Mouse (Mus musculus): ENCODE results near the gene Slc11a1. TPM values are rescaled to one million over a fixed set of nuclear protein-coding genes. Genes with fewer than 3 reads are reported as not detected.
A peak's percentile ranks its signal among the peaks of the same experiment; 100 is the strongest.
"Not testable (repeated sequence)": the region's sequence is repeated elsewhere in the genome, so short reads cannot be mapped to it uniquely, and the experiment has no call there.

Slc11a1 gene
- polyA plus RNA-seq, 1 experiment from 2014 or later = 1.9 TPM

GRCm38 (mm10) chr1:74339917-74340316 lies 35.1 kb upstream of the Slc11a1 start:
- Histone ChIP-seq H3K36me3 (no peaks in the 10 kb centered on the region), H3K4me2 (replicated peaks) (no peak overlapping the region), H3K9ac (replicated peaks) (no peak overlapping the region), H3K27ac (replicated peaks) (no peak overlapping the region), H3K9me3 (no peaks in the 10 kb centered on the region), H3K27me3 (no peaks in the 10 kb centered on the region), H3K4me3 (no peak overlapping the region), H3K4me1 (peaks cover 10% of the 10 kb centered on the region; the same call in 1 of the 2 replicates)
- WGBS = 92% methylated on average over 9 of the region's 9 CpGs
- no peak for ATAC-seq (replicated peaks)

- WGBS = 68% methylated on average over 6 of the region's 6 CpGs
- Histone ChIP-seq H3K27me3 (no peaks in the 10 kb centered on the region), H3K36me3 (no peaks in the 10 kb centered on the region), H3K27ac (replicated peaks) (no peak overlapping the region), H3K4me2 (replicated peaks) (no peak overlapping the region), H3K4me3 (no peak overlapping the region), H3K9ac (replicated peaks) (no peak overlapping the region), H3K9me3 (no peaks in the 10 kb centered on the region), H3K4me1 (peaks cover 13% of the 10 kb centered on the region; the same call in 1 of the 2 replicates)
- peak; percentile 44 for ATAC-seq (replicated peaks)
Measured at GRCm38 (mm10) chr1:74340361-74340764, 34.6 kb upstream of the Slc11a1 start.

GRCm38 (mm10) chr1:74340992-74341391 lies 34.0 kb upstream of the Slc11a1 start:
- not testable (repeated sequence) for H3K36me3 ChIP-seq, H3K9me3 ChIP-seq

GRCm38 (mm10) chr1:74341898-74342297 lies 33.1 kb upstream of the Slc11a1 start:
- Histone ChIP-seq H3K27ac (replicated peaks) (no peak overlapping the region), H3K9ac (replicated peaks) (no peak overlapping the region), H3K36me3 (no peaks in the 10 kb centered on the region), H3K9me3 (no peaks in the 10 kb centered on the region), H3K4me3 (no peak overlapping the region), H3K27me3 (no peaks in the 10 kb centered on the region), H3K4me1 (peaks cover 13% of the 10 kb centered on the region; the same call in 1 of the 2 replicates), H3K4me2 (replicated peaks) (no peak overlapping the region)
- no peak for ATAC-seq (replicated peaks)
- WGBS = 82% methylated on average over 7 of the region's 7 CpGs

More at GRCm38 (mm10) chr1:74340992-74341391, 34.0 kb upstream of the Slc11a1 start:
- H3K4me2 ChIP-seq (replicated peaks); H3K27ac ChIP-seq (replicated peaks); H3K4me3 ChIP-seq; ATAC-seq (replicated peaks); H3K9ac ChIP-seq (replicated peaks); H3K27me3 ChIP-seq: not testable (repeated sequence)
- H3K4me1 ChIP-seq = peaks cover 13% of the 10 kb centered on the region; the same call in 1 of the 2 replicates
- 90% methylated on average over 4 of the region's 4 CpGs for WGBS

- no peaks in the 10 kb centered on the region for H3K27me3 ChIP-seq
- H3K4me1 ChIP-seq = peaks cover 12% of the 10 kb centered on the region; the same call in 1 of the 2 replicates
- no peak for ATAC-seq (replicated peaks)
- no peak overlapping the region for H3K4me2 ChIP-seq (replicated peaks)
- WGBS = 100% methylated on average over 1 of the region's 1 CpGs
- H3K4me3 ChIP-seq = no peak overlapping the region
- no peaks in the 10 kb centered on the region for H3K36me3 ChIP-seq
- H3K9ac ChIP-seq (replicated peaks) = no peak overlapping the region
- H3K27ac ChIP-seq (replicated peaks) = no peak overlapping the region
- no peaks in the 10 kb centered on the region for H3K9me3 ChIP-seq
Measured at GRCm38 (mm10) chr1:74342308-74342707, 32.7 kb upstream of the Slc11a1 start.

GRCm38 (mm10) chr1:74343161-74343560 lies 31.8 kb upstream of the Slc11a1 start:
- H3K4me3 ChIP-seq = no peak overlapping the region
- WGBS = 44% methylated on average over 5 of the region's 5 CpGs
- no peaks in the 10 kb centered on the region for H3K27me3 ChIP-seq
- H3K9me3 ChIP-seq = no peaks in the 10 kb centered on the region
- H3K27ac ChIP-seq (replicated peaks) = no peak overlapping the region
- no peak overlapping the region for H3K9ac ChIP-seq (replicated peaks)
- H3K36me3 ChIP-seq = no peaks in the 10 kb centered on the region; the same call in 1 of the 2 replicates
- ATAC-seq (replicated peaks) = no peak
- no peak overlapping the region for H3K4me2 ChIP-seq (replicated peaks)
- peaks cover 10% of the 10 kb centered on the region; the same call in 1 of the 2 replicates for H3K4me1 ChIP-seq

GRCm38 (mm10) chr1:74344163-74344916 lies 30.7 kb upstream of the Slc11a1 start:
- H3K4me3 ChIP-seq = no peak overlapping the region
- peaks cover 4% of the 10 kb centered on the region; the same call in 1 of the 2 replicates for H3K36me3 ChIP-seq
- no peak for ATAC-seq (replicated peaks)
- no peak overlapping the region for H3K9ac ChIP-seq (replicated peaks)
- H3K27ac ChIP-seq (replicated peaks) = no peak overlapping the region
- peaks cover 10% of the 10 kb centered on the region; the same call in 1 of the 2 replicates for H3K4me1 ChIP-seq
- WGBS = 69% methylated on average over 11 of the region's 11 CpGs
- H3K9me3 ChIP-seq = no peaks in the 10 kb centered on the region
- no peak overlapping the region for H3K4me2 ChIP-seq (replicated peaks)
- no peaks in the 10 kb centered on the region for H3K27me3 ChIP-seq

- no peak overlapping the region for H3K4me3 ChIP-seq
- no peak overlapping the region for H3K27ac ChIP-seq (replicated peaks)
- WGBS = 87% methylated on average over 13 of the region's 13 CpGs
- no peaks in the 10 kb centered on the region for H3K27me3 ChIP-seq
- no peak overlapping the region for H3K4me2 ChIP-seq (replicated peaks)
- H3K9ac ChIP-seq (replicated peaks) = no peak overlapping the region
- peaks cover 23% of the 10 kb centered on the region for H3K36me3 ChIP-seq
- no peaks in the 10 kb centered on the region for H3K9me3 ChIP-seq
- no peaks in the 10 kb centered on the region for H3K4me1 ChIP-seq
- no peak for ATAC-seq (replicated peaks)
Measured at GRCm38 (mm10) chr1:74351185-74351769, 23.7 kb upstream of the Slc11a1 start.

- 93% methylated on average over 5 of the region's 5 CpGs for WGBS
- H3K36me3 ChIP-seq = peaks cover 23% of the 10 kb centered on the region
- no peak for ATAC-seq (replicated peaks)
Measured at GRCm38 (mm10) chr1:74352532-74353096, 22.4 kb upstream of the Slc11a1 start.

GRCm38 (mm10) chr1:74353453-74354229 lies 21.4 kb upstream of the Slc11a1 start:
- H3K9me3 ChIP-seq = no peaks in the 10 kb centered on the region
- 92% methylated on average over 9 of the region's 9 CpGs for WGBS
- no peak overlapping the region for H3K27ac ChIP-seq (replicated peaks)
- no peaks in the 10 kb centered on the region for H3K4me1 ChIP-seq
- H3K27me3 ChIP-seq = no peaks in the 10 kb centered on the region
- no peak overlapping the region for H3K4me2 ChIP-seq (replicated peaks)
- H3K36me3 ChIP-seq = peaks cover 23% of the 10 kb centered on the region
- no peak for ATAC-seq (replicated peaks)
- no peak overlapping the region for H3K9ac ChIP-seq (replicated peaks)
- no peak overlapping the region for H3K4me3 ChIP-seq

More at GRCm38 (mm10) chr1:74352532-74353096, 22.4 kb upstream of the Slc11a1 start:
- no peak overlapping the region for H3K27ac ChIP-seq (replicated peaks)
- H3K4me1 ChIP-seq = no peaks in the 10 kb centered on the region
- H3K9ac ChIP-seq (replicated peaks) = no peak overlapping the region
- H3K27me3 ChIP-seq = no peaks in the 10 kb centered on the region
- no peak overlapping the region for H3K4me3 ChIP-seq
- no peaks in the 10 kb centered on the region for H3K9me3 ChIP-seq
- H3K4me2 ChIP-seq (replicated peaks) = no peak overlapping the region

GRCm38 (mm10) chr1:74357531-74357930 lies 17.5 kb upstream of the Slc11a1 start:
- ATAC-seq (replicated peaks) = no peak

More at GRCm38 (mm10) chr1:74357531-74357930, 17.5 kb upstream of the Slc11a1 start:
- Histone ChIP-seq H3K27me3 (no peaks in the 10 kb centered on the region), H3K4me2 (replicated peaks) (no peak overlapping the region), H3K9ac (replicated peaks) (no peak overlapping the region), H3K4me1 (peaks cover 6% of the 10 kb centered on the region; the same call in 1 of the 2 replicates), H3K9me3 (no peaks in the 10 kb centered on the region), H3K4me3 (no peak overlapping the region), H3K27ac (replicated peaks) (no peak overlapping the region), H3K36me3 (peaks cover 6% of the 10 kb centered on the region)
